Mouse (Mus musculus) kidney, postnatal 10 days (tissue): Measurements from ENCODE around the gene Far2.

Experiments used
- DNase-seq: peaks from one replicate; pipeline ENCODE4 v3.0.0; 2021; ENCODE audit warnings: mixed read lengths

Far2 gene

DNA sequence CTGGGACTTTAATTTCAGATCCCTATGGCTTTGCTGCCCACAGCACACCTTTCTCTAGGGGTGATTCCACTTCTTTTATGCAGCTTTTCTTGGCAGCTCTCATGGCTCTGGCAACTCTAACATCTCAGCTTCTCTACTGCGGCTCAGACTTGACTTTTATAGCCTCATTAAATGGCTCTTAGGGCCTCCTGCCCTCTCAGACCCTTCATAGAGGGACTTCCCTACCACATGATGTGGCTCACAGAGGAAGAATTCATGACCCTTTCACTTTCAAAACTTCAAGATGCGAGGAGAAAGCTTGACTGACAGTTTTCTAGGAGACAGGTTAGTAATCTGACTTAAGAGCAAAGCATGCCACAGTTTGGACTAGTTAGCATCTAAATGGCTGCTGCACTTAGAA is 175.6 kb downstream of the Far2 start:
- DNase-seq, result no peak

- DNase-seq, result no peak
Observed at GRCm38 (mm10) chr6:148227542-148227941, 180.5 kb downstream of the Far2 start.
